Mouse (Mus musculus) cortical plate, adult 2 months (tissue): ENCODE measurements around the gene Hoxb4.

Experiments used
- CTCF ChIP-seq: fragments of 200-500 bp; IDR thresholded peaks from 2 replicates; pipeline ENCODE4 v1.5.1; 2011; ENCODE audit warnings: mild to moderate bottlenecking, control low read depth, low read length; ENCODE audit not compliant: insufficient read depth; ENCODE audit errors: extremely low read depth
- POLR2A ChIP-seq: fragments of 200-500 bp; IDR thresholded peaks from 2 replicates; pipeline ENCODE4 v1.6.1; 2011; ENCODE audit warnings: mild to moderate bottlenecking, low read length, control low read depth; ENCODE audit not compliant: insufficient read depth; ENCODE audit errors: extremely low read depth

- TF ChIP-seq CTCF, result no peak
- no peak for TF ChIP-seq POLR2A
Observed at GRCm38 (mm10) chr11:96303151-96304099, 14.6 kb upstream of the Hoxb4 start, which contains the start of gene Hoxb5.
